Mouse (Mus musculus): ENCODE measurements at regions not wholly inside any gene's neighbourhood (a gene's known extent, or its start where the extent isn't known, plus 50 kb on each side); places are given as distances from the start of the nearest gene placed in this dataset.

DNA sequence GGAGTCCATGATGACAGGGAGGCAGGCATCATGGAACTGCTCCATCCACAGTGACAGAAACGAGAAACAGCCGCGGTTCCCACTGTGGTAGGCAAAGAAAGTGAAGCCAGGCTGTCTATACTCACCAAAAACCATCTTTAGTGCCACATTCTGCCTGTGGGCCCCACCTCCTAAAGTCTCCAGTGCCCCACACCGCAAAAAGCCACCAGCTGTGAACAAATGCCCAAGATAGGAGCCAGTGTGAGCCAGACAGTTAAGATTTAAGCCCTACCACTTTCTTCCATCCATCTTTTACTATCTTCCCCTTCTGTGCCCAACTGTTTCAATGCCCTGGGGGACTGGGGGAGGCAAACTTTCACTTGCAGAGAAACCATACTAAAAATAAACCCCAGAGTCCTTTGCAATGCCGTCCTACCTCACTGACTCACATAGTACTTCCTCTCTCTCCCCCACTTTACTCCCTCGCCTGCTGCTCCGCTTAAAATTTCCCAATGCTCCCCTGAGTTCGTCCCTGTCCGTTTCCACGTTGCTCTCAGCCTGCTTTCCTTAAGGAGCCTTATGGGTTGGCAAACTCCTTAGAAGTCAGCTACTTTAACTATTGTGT, 85.7 kb upstream of the Xcl1 start:
- H3K4me3 ChIP-seq (ENCODE audit: insufficient read depth, low read length), result no peak overlapping the region
- H3K27ac ChIP-seq (ENCODE audit: insufficient read depth, low read length), result no peak overlapping the region
- H3K4me1 ChIP-seq (ENCODE audit: control insufficient read depth, insufficient read depth, low read length), result no peaks in the 10 kb centered on the region
- TF ChIP-seq CTCF (IDR thresholded peaks at IDR 0.05; ENCODE audit: borderline replicate concordance, insufficient read depth, low read length), result no peak
- no peak for TF ChIP-seq POLR2A (IDR thresholded peaks at IDR 0.05; ENCODE audit: low read depth, low read length)

DNA sequence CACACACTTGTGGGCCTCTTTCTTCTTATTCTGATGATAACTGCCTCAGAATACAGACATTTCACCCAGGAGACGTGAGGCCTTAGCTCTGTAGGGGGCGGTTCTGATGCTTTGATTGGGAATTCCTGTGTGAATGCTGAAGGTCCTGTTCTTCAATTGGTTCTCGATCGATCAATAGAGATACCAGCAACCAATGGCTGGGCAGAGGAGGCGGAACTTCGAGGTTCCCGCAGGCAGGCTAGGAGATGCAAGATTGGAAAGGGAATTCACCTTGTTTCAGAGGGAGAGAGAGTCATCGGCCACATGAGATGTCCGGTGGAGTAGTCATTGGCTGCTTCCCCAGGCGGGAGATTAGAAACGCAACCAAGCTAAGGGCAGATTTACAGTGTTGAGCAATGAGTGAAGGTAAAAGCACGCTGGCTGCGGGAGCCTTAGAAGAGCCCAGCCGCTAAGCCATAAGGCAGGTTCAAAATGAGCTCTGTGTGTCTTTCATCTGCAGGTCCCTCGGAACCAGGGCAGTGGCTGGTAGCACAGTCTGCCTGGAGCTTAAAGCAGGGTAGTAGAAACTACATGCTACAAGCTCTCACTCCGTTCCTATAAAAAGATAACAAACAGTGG, 83.5 kb upstream of the Xcl1 start:
- TF ChIP-seq CTCF (IDR thresholded peaks at IDR 0.05; ENCODE audit: borderline replicate concordance, insufficient read depth, low read length) (no peak), POLR2A (IDR thresholded peaks at IDR 0.05; ENCODE audit: low read depth, low read length) (no peak)
- no peak overlapping the region for H3K27ac ChIP-seq (ENCODE audit: insufficient read depth, low read length)
- no peak overlapping the region for H3K4me3 ChIP-seq (ENCODE audit: insufficient read depth, low read length)
- H3K4me1 ChIP-seq (ENCODE audit: control insufficient read depth, insufficient read depth, low read length), result no peaks in the 10 kb centered on the region

GRCm38 (mm10) chr1:165018236-165018635, 82.9 kb upstream of the Xcl1 start:
- Histone ChIP-seq H3K4me3 (ENCODE audit: insufficient read depth, low read length) (no peak overlapping the region), H3K4me1 (ENCODE audit: control insufficient read depth, insufficient read depth, low read length) (no peaks in the 10 kb centered on the region), H3K27ac (ENCODE audit: insufficient read depth, low read length) (no peak overlapping the region)
- TF ChIP-seq POLR2A (IDR thresholded peaks at IDR 0.05; ENCODE audit: low read depth, low read length) (no peak), CTCF (IDR thresholded peaks at IDR 0.05; ENCODE audit: borderline replicate concordance, insufficient read depth, low read length) (no peak)

- Histone ChIP-seq H3K4me1 (ENCODE audit: control insufficient read depth, insufficient read depth, low read length) (no peaks in the 10 kb centered on the region), H3K27ac (ENCODE audit: insufficient read depth, low read length) (no peak overlapping the region), H3K4me3 (ENCODE audit: insufficient read depth, low read length) (no peak overlapping the region)
- no peak for TF ChIP-seq CTCF (IDR thresholded peaks at IDR 0.05; ENCODE audit: borderline replicate concordance, insufficient read depth, low read length)
- TF ChIP-seq POLR2A (IDR thresholded peaks at IDR 0.05; ENCODE audit: low read depth, low read length), result no peak
These were observed 82.5 kb upstream of the Xcl1 start for GRCm38 (mm10) chr1:165017793-165018192.

GRCm38 (mm10) chr1:165014328-165014727, 79.0 kb upstream of the Xcl1 start:
- no peak overlapping the region for H3K27ac ChIP-seq (ENCODE audit: insufficient read depth, low read length)
- no peak overlapping the region for H3K4me3 ChIP-seq (ENCODE audit: insufficient read depth, low read length)
- H3K4me1 ChIP-seq (ENCODE audit: control insufficient read depth, insufficient read depth, low read length), result no peaks in the 10 kb centered on the region
- no peak for TF ChIP-seq POLR2A (IDR thresholded peaks at IDR 0.05; ENCODE audit: low read depth, low read length)
- TF ChIP-seq CTCF (IDR thresholded peaks at IDR 0.05; ENCODE audit: borderline replicate concordance, insufficient read depth, low read length), result no peak

DNA sequence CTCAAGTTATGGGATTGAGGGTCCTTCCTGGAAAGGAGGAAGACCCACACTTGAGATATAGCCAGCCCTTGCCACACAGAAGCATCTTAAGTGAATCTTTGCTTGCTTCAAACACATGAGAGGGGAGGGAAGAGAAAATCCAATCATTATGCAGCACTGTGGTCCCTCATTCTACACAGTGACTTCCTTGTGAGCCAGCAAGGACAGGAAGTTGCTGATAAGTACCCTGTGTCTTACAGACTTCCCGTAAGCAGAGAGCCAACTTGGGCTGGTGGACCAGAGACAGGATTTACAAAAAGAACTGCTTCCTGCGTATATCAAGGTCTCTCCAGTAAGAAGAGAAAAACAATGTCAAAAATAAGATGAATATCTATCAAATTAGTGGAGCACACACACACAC, 78.1 kb upstream of the Xcl1 start:
- TF ChIP-seq POLR2A (IDR thresholded peaks at IDR 0.05; ENCODE audit: low read depth, low read length) (no peak), CTCF (IDR thresholded peaks at IDR 0.05; ENCODE audit: borderline replicate concordance, insufficient read depth, low read length) (no peak)
- no peaks in the 10 kb centered on the region for H3K4me1 ChIP-seq (ENCODE audit: control insufficient read depth, insufficient read depth, low read length)

DNA sequence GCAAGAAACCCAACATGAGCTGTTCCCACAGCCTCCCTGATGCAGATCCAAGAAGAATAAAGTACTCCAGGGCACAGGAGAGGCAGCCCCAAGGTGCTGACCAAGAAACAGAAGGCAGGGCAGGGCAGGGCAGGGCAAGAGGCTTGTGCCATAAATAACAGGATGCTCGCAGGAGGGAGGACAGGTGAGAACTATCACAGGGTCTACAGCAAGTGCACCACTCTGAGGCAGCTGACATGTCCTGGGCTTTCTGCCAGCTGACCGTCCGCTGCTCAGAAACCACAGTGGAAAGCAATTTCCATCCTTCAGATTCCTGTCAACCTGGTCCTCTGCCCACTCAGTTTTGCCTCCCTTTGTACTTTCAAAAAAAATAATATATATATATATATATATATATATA, 77.0 kb upstream of the Xcl1 start:
- H3K4me1 ChIP-seq (ENCODE audit: control insufficient read depth, insufficient read depth, low read length), result no peaks in the 10 kb centered on the region
- no peak overlapping the region for H3K27ac ChIP-seq (ENCODE audit: insufficient read depth, low read length)
- no peak overlapping the region for H3K4me3 ChIP-seq (ENCODE audit: insufficient read depth, low read length)
- no peak for TF ChIP-seq POLR2A (IDR thresholded peaks at IDR 0.05; ENCODE audit: low read depth, low read length)
- TF ChIP-seq CTCF (IDR thresholded peaks at IDR 0.05; ENCODE audit: borderline replicate concordance, insufficient read depth, low read length), result no peak

More for the DNA sequence above, 78.1 kb upstream of the Xcl1 start:
- Histone ChIP-seq H3K27ac (ENCODE audit: insufficient read depth, low read length) (no peak overlapping the region), H3K4me3 (ENCODE audit: insufficient read depth, low read length) (no peak overlapping the region)

DNA sequence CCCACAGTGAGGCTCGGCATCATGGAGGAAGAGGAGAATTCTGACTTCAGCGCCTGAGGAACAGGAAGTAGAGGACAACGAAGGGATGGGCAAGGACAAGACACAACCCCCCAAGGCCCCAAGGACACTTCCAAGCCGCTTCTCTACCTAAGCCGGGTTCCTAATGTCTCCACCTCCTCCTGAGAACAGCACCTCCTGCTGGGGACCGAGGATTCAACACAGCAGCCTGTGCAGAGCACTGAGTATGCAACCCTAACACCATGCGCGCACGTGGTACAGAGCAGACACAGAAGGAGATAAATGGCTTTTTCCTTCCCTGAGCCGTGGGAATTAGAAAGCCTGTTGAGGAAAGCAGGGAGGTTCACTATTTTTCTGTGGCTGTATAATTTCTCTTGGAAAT, 64.2 kb upstream of the Xcl1 start:
- TF ChIP-seq CTCF (IDR thresholded peaks at IDR 0.05; ENCODE audit: borderline replicate concordance, insufficient read depth, low read length), result no peak
- TF ChIP-seq POLR2A (IDR thresholded peaks at IDR 0.05; ENCODE audit: low read depth, low read length), result no peak
- Histone ChIP-seq H3K4me3 (ENCODE audit: insufficient read depth, low read length) (no peak overlapping the region), H3K4me1 (ENCODE audit: control insufficient read depth, insufficient read depth, low read length) (no peaks in the 10 kb centered on the region), H3K27ac (ENCODE audit: insufficient read depth, low read length) (no peak overlapping the region)

GRCm38 (mm10) chr1:164998621-164999020, 63.3 kb upstream of the Xcl1 start:
- peaks cover 3% of the 10 kb centered on the region; the same call in 1 of the 2 replicates for H3K4me1 ChIP-seq (ENCODE audit: control insufficient read depth, insufficient read depth, low read length)
- H3K4me3 ChIP-seq (ENCODE audit: insufficient read depth, low read length), result no peak overlapping the region
- no peak overlapping the region for H3K27ac ChIP-seq (ENCODE audit: insufficient read depth, low read length)
- no peak for TF ChIP-seq POLR2A (IDR thresholded peaks at IDR 0.05; ENCODE audit: low read depth, low read length)
- TF ChIP-seq CTCF (IDR thresholded peaks at IDR 0.05; ENCODE audit: borderline replicate concordance, insufficient read depth, low read length), result no peak

DNA sequence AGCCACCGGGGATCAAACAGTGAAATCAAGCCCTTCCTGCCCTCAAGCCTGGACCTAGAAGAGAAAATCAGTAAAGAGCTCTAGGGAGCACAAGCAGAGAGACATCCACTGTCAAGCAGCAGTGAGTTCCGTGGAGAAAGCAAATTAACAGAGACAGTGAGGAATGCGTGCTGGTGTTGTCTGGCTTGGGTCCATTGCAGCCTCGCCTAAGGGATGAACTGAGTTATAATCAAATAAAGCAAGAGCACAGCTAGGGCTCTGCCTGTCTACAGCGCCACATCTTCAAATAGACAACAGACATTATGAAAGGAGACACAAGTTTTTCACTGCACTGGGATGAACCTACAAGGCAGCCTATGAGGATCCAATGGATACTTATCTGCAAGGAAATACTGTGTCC, 62.3 kb upstream of the Xcl1 start:
- TF ChIP-seq POLR2A (IDR thresholded peaks at IDR 0.05; ENCODE audit: low read depth, low read length), result no peak
- H3K4me3 ChIP-seq (ENCODE audit: insufficient read depth, low read length), result no peak overlapping the region
- no peak overlapping the region for H3K27ac ChIP-seq (ENCODE audit: insufficient read depth, low read length)
- peaks cover 5% of the 10 kb centered on the region for H3K4me1 ChIP-seq (ENCODE audit: control insufficient read depth, insufficient read depth, low read length)
